Mouse (Mus musculus) thymus, adult 2 months (tissue): ENCODE measurements around the gene Natd1. TPM values are rescaled to one million over a fixed set of nuclear protein-coding genes. Genes with fewer than 3 reads are reported as not detected.

Experiments
- DNase-seq: peaks from one replicate; pipeline ENCODE4 v3.0.0; 2021
- H3K27ac ChIP-seq: fragments of 200-500 bp; 2 replicates; pipeline ENCODE4 v1.5.1; 2012; ENCODE audit warnings: low read length, control low read depth; ENCODE audit not compliant: control insufficient read depth, insufficient read depth
- H3K27me3 ChIP-seq: fragments of 200-500 bp; 2 replicates; pipeline ENCODE4 v1.6.1; 2012; ENCODE audit warnings: mild to moderate bottlenecking, low read length, moderate library complexity, mixed read lengths; ENCODE audit not compliant: control insufficient read depth, insufficient read depth
- H3K36me3 ChIP-seq: fragments of 200-500 bp; 2 replicates; pipeline ENCODE4 v1.6.1; 2012; ENCODE audit warnings: mild to moderate bottlenecking, low read length, moderate library complexity; ENCODE audit not compliant: control insufficient read depth, insufficient read depth
- H3K4me1 ChIP-seq: fragments of 200-500 bp; replicated peaks from 2 replicates; pipeline ENCODE4 v1.6.1; 2012; ENCODE audit warnings: low read length; ENCODE audit not compliant: control insufficient read depth, insufficient read depth
- H3K4me3 ChIP-seq: fragments of 200-500 bp; 2 replicates; pipeline ENCODE4 v1.5.1; 2012; ENCODE audit warnings: mild to moderate bottlenecking, low read length, control low read depth, moderate library complexity; ENCODE audit not compliant: control insufficient read depth, insufficient read depth
- CTCF ChIP-seq: fragments of 200-500 bp; IDR thresholded peaks from 2 replicates; pipeline ENCODE4 v1.5.1; 2012; ENCODE audit warnings: mild to moderate bottlenecking, control low read depth, low read length, moderate library complexity, borderline replicate concordance; ENCODE audit not compliant: control insufficient read depth, poor library complexity, insufficient read depth; ENCODE audit errors: extremely low read depth
- POLR2A ChIP-seq: fragments of 200-500 bp; IDR thresholded peaks from 2 replicates; pipeline ENCODE4 v1.6.1; 2012; ENCODE audit warnings: mild to moderate bottlenecking, low read length, control low read depth, moderate library complexity; ENCODE audit not compliant: control insufficient read depth, poor library complexity, insufficient read depth; ENCODE audit errors: extremely low read depth
- WGBS: fragments of 180-500 bp; shearing (Covaris S2); methylation state at CpG from one replicate; pipeline ENCODE4 v1.1.7; 2018; 5-methylcytosine and 5-hydroxymethylcytosine counted together
- polyA plus RNA-seq: library from polyadenylated mRNA; depleted of rRNA; stranded (reverse); fragments of >200 nt; gene quantifications from 2 replicates; pipeline ENCODE4 v1.2.3, GENCODE M21; 2012; rRNA removed

Gene Natd1
- 62.9 and 63.8 TPM in 2 replicates for polyA plus RNA-seq

DNA sequence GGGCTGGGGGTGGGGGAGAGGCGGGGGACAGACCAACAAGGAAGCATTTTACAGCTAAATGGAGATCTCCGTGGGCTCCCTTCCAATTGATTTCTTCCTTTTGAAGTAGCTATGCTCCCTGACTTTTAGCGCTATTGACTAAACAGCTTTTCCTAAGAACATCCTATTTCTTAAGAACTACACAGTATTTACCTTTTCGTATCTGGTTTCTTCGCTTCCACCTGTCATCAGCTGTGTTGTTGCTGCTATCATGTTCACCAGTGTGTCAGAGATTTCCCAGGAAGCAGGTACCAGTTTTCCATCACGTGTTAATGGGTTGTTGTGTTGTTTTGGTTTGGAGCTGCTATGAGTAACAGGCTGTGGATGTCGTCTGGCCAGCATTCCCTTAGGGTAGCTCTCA lies at the start of gene Natd1:
Gene Natd1 (minus strand): TSS at position 260 of the 400 bp plus-strand sequence.
- DNase-seq = no peak
- TF ChIP-seq CTCF (no peak), POLR2A (no peak)
- 0 out of 2 replicates have a peak within 1 kb of the TSS, but pooled peaks have one; percentile 11 for H3K27ac ChIP-seq
- H3K4me1 ChIP-seq = peaks cover 13% of the 10 kb centered on the region
- peak within 1 kb of the TSS; percentile 94 for H3K4me3 ChIP-seq
- no peaks in the 10 kb centered on the region for H3K36me3 ChIP-seq
- no peaks in the 10 kb centered on the region for H3K27me3 ChIP-seq
- WGBS = 44% methylated on average over 7 of the region's 7 CpGs

DNA sequence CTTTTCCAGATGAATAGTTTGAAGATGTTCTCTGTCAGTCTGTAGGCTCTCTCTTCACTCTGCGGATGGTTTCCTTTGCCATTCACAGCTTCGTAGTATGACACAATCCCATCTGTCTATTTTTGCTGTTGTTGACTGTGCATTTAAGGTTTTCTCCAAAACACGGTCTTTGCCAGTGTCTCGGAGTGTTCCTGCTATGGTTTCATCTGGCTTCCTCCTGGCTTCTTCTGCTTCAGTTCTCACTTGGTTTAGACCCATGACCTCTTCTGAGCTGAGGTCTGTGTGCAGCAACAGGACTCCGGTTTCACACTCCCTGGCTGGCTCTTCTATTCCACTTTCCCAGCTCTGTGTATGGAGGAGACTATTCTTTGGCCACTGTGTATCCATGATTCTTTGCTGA lies 48.2 kb upstream of the Natd1 start:
- 85% methylated on average over 5 of the region's 5 CpGs for WGBS

DNA sequence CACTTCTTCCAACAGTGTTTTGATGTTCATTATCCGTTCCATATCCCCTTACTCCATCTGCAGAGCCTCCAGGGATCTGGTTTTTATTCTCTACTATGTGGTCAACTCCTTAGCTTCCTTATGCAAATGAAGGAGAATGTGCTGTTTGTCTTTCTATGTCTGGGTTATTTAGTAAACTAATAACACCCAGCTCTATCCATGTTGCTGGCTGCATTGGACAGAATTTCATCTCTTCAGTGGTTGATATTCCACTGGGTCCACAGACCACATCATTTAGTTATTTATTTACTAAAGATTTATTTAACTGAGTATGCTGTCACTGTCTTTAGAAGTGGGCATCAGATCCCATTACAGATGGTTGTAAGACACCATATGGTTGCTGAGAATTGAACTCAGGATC lies 46.6 kb upstream of the Natd1 start:
- no peak for DNase-seq

More for the DNA sequence above, 48.2 kb upstream of the Natd1 start:
- H3K36me3 ChIP-seq = no peaks in the 10 kb centered on the region
- H3K27ac ChIP-seq = no peak overlapping the region
- no peaks in the 10 kb centered on the region for H3K27me3 ChIP-seq
- DNase-seq = no peak
- H3K4me3 ChIP-seq = no peak overlapping the region
- H3K4me1 ChIP-seq = no peaks in the 10 kb centered on the region
- TF ChIP-seq CTCF (no peak), POLR2A (no peak)

DNA sequence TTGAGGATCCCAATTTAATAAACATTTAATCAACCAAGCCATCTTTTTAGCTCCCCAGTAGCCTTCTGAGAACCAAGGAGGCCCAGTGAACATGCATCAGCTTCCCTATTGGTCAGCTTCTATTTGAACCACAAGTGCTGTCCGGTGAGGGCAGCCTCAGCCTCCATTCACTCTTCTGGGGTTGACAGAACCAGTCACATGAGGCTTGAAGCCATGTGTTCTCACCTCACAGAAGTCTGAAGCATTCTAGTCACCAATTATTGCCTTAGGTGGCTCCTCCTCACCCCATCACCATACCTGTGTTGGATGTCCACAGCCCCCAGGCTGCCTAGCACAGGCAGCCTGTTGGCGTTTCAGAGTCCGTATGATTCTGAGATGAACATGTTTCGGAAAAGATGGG lies 44.4 kb upstream of the Natd1 start:
- WGBS = 93% methylated on average over 4 of the region's 4 CpGs
- Histone ChIP-seq H3K4me1 (no peaks in the 10 kb centered on the region), H3K27me3 (no peaks in the 10 kb centered on the region), H3K27ac (no peak overlapping the region), H3K4me3 (no peak overlapping the region), H3K36me3 (no peaks in the 10 kb centered on the region)
- TF ChIP-seq CTCF (no peak), POLR2A (no peak)
- DNase-seq = no peak

More for the DNA sequence above, 46.6 kb upstream of the Natd1 start:
- H3K27me3 ChIP-seq = no peaks in the 10 kb centered on the region
- H3K27ac ChIP-seq = no peak overlapping the region
- no peak overlapping the region for H3K4me3 ChIP-seq
- WGBS = 73% methylated on average over 1 of the region's 1 CpGs
- H3K4me1 ChIP-seq = no peaks in the 10 kb centered on the region
- TF ChIP-seq CTCF = no peak
- H3K36me3 ChIP-seq = no peaks in the 10 kb centered on the region

DNA sequence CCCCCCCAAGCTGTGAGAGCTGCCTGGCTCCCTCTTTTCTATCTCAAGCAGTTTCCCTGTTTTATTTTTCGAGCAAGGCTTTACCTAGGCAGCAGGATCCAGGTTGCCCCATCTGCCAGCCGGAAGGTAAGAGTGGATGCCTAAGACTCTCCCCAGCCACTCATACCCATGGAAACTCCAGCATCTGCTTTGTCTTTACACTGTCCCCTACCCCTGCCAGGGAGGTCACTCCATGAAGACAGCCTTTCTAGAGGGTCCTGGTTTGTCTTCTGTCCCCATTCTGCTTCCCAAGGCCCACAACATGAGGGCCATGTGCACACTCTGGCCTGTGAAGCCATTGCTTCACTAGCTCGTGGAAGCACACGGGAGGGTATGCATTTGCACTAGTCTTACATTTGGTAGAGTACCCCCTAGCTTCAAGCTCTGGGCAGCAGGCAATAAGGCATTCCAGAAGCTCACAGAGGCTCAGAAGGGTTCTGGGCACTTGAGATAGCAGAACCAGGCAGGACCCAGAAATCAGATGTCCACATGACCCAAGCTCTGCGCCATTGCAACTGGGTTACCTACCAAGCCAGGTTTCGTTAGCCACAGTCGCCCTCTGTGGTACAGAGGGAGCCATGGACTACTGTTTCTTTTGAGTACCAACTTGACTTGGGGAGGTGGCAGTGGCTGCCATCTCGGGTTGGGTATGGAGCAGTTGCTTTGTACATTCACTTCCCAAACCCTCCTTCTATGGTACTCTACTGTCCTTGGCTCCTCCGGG lies 41.3 kb upstream of the Natd1 start:
- Histone ChIP-seq H3K4me1 (no peaks in the 10 kb centered on the region), H3K27me3 (no peaks in the 10 kb centered on the region), H3K27ac (no peak overlapping the region), H3K4me3 (no peak overlapping the region), H3K36me3 (0 out of 2 replicates have a peak, but pooled peaks cover 1% of the 10 kb centered on the region)
- 93% methylated on average over 9 of the region's 9 CpGs for WGBS
- TF ChIP-seq POLR2A (no peak), CTCF (no peak)
- DNase-seq = no peak

DNA sequence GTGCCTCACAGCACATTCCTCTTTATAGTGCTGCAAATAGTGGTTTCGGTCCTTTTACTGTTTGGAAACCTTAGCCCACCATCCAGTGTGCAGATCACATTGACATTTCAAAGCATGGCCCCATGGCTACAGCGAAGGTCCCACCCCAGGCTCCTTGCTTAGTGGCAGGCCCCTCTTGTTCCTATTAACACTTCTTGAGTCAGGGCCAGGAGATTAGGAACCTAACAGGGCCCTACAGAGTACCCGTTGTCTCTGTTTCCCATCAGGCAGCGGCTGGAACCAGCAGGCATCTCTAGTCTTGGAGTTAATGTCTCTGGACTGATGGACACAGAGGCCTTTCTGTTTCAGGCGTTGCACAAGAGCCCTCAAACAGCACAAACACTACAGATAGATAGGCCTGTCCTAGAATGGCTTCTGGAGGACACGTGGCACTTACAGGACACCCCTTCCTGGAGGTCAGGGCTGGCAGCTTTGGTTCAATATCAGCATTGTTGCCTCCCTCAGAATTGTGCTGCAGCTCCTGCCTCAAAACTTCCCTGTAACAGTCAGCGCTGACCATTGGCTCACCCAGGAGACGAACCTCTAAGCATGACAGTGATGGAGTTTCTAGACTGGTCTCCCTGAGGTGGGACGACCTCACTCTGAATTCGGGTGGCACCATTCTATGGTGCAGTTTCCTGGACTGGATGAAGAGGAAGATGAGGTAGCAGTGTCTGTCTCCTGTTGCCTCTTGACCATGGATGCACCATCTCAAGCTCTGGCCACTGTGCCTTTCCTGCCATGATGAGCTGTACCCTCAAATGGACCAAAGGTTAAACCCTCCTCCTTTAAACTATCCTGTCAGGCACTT lies 39.9 kb upstream of the Natd1 start:
- DNase-seq = no peak
- H3K27ac ChIP-seq = no peak overlapping the region

More for the DNA sequence above, 39.9 kb upstream of the Natd1 start:
- Histone ChIP-seq H3K4me1 (no peaks in the 10 kb centered on the region), H3K36me3 (0 out of 2 replicates have a peak, but pooled peaks cover 5% of the 10 kb centered on the region), H3K27me3 (no peaks in the 10 kb centered on the region), H3K4me3 (no peak overlapping the region)
- 95% methylated on average over 10 of the region's 10 CpGs for WGBS
- no peak for TF ChIP-seq CTCF
- no peak for TF ChIP-seq POLR2A
